Mouse (Mus musculus) limb, embryonic 13.5 days (tissue): ENCODE results near the gene Gm10959. TPM values are rescaled to one million over a fixed set of nuclear protein-coding genes. Genes with fewer than 3 reads are reported as not detected.
A peak's percentile ranks its signal among the peaks of the same experiment; 100 is the strongest.
"Not testable (repeated sequence)": the region's sequence is repeated elsewhere in the genome, so short reads cannot be mapped to it uniquely, and the experiment has no call there.

Experiments used
- ATAC-seq: fragments of 200-750 bp; cut with Nextera tagmentation; 2 replicates; pipeline ENCODE4 v1.8.0; 2017; ENCODE audit warnings: low read depth, moderate number of reproducible peaks, moderate TSS enrichment; ENCODE audit not compliant: low FRiP score
- H3K27ac ChIP-seq: fragments of 300-500 bp; sonication (generic); 2 replicates; pipeline ENCODE4 v1.5.1; 2015; ENCODE audit warnings: inconsistent platforms, mild to moderate bottlenecking, moderate library complexity
- H3K27me3 ChIP-seq: fragments of 300-500 bp; sonication (generic); 2 replicates; pipeline ENCODE4 v1.6.1; 2015; ENCODE audit warnings: mild to moderate bottlenecking, inconsistent platforms
- H3K36me3 ChIP-seq: fragments of 300-500 bp; sonication (generic); 2 replicates; pipeline ENCODE4 v1.6.1; 2015; ENCODE audit warnings: inconsistent platforms, mild to moderate bottlenecking, moderate library complexity
- H3K4me1 ChIP-seq: fragments of 300-500 bp; sonication (generic); 2 replicates; pipeline ENCODE4 v1.6.1; 2015; ENCODE audit warnings: inconsistent platforms
- H3K4me2 ChIP-seq: fragments of 300-500 bp; sonication (generic); replicated peaks from 2 replicates; pipeline ENCODE4 v1.6.1; 2015; ENCODE audit warnings: inconsistent platforms, mild to moderate bottlenecking, moderate library complexity
- H3K4me3 ChIP-seq: fragments of 300-500 bp; sonication (generic); 2 replicates; pipeline ENCODE4 v1.5.1; 2015; ENCODE audit warnings: moderate library complexity, mild to moderate bottlenecking, inconsistent platforms
- H3K9ac ChIP-seq: fragments of 300-500 bp; sonication (generic); 2 replicates; pipeline ENCODE4 v1.6.1; 2015; ENCODE audit warnings: mild to moderate bottlenecking, inconsistent platforms
- H3K9me3 ChIP-seq: fragments of 300-500 bp; sonication (generic); 2 replicates; pipeline ENCODE4 v1.6.1; 2016; ENCODE audit warnings: inconsistent platforms
- WGBS: fragments of 180-500 bp; shearing (Covaris S2); methylation state at CpG from one replicate; pipeline ENCODE4 v1.1.7; 2015; 5-methylcytosine and 5-hydroxymethylcytosine counted together
- polyA plus RNA-seq: library from polyadenylated mRNA; unstranded; fragments of >200 nt; fragmentation: Nextera tagmentation; extraction: Ambion mirVana; gene quantifications from 2 replicates; pipeline ENCODE4 v1.2.1, GENCODE M21; 2015

Gm10959 gene
- not detected in 2 replicates for polyA plus RNA-seq

DNA sequence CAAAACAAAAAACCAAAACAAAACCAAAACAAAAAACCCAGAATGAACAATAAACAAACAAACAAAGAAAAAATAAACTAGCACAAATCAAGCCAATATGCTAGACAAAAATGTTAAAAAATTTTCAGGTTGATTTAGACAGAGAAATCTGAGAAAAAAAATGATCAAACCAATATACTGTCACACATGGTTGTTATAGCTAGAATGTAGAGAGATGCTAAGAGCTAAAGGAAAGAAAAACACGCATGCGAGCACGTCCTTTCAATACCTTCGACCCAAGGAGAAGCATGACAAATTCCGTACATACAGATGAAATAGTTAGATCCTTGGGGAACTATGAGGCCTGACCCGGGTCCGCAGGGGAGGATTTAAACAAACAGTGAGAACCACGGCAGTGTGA is at the start of gene Gm10959:
TSS of gene Gm10959 (minus strand) at position 101 of the 400 bp plus-strand sequence.
- WGBS = 85% methylated on average over 8 of the region's 8 CpGs
- Histone ChIP-seq H3K9ac (no peak within 1 kb of the TSS), H3K9me3 (no peaks in the 10 kb centered on the region), H3K27ac (no peak within 1 kb of the TSS), H3K4me3 (no peak within 1 kb of the TSS), H3K4me2 (no peak within 1 kb of the TSS), H3K27me3 (no peaks in the 10 kb centered on the region), H3K36me3 (no peaks in the 10 kb centered on the region), H3K4me1 (no peaks in the 10 kb centered on the region)
- ATAC-seq = no peak

DNA sequence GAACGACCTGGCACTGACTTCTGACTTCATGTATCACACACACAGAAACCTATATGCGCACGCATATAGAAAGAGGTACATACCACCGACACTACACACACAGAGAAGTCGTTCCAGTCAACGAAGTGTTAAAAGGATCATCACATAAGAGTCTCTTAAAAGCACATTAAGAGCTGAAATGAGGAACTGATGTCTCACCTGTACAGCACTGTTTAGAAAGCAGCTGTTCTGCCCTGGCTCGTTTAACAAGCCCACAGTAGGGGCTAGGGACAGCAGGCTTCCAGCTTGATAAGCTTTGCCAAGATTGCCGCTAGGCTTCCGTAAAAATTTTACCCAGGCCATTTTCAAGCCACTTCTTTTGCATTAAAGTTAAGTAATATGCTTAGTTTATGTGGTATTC is 49.2 kb upstream of the Gm10959 start:
- Histone ChIP-seq H3K27ac (no peak overlapping the region), H3K4me1 (peaks cover 8% of the 10 kb centered on the region), H3K4me2 (no peak overlapping the region), H3K4me3 (no peak overlapping the region), H3K36me3 (peaks cover 7% of the 10 kb centered on the region), H3K27me3 (no peaks in the 10 kb centered on the region), H3K9me3 (no peaks in the 10 kb centered on the region), H3K9ac (no peak overlapping the region)
- 75% methylated on average over 9 of the region's 9 CpGs for WGBS
- ATAC-seq = no peak

DNA sequence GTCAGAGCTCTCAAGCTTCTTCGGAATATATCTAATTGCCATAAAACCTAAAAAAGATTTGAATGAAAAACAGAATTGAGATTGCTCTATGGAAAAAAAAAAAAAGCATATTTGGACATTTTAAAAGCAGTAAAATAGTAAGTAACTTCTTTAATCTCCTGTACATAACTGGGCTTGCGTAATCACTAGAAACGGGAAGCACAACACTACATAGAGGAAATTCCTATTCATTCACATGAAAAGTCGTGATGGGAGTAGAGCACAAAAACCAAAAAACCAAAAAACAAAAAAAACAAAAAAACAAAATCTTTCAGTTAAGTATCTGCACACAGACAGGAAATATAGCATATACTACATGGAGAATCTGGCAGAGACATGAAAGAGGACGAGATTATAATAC is 45.1 kb upstream of the Gm10959 start:
- Histone ChIP-seq H3K4me3 (no peak overlapping the region), H3K27ac (no peak overlapping the region), H3K4me1 (no peaks in the 10 kb centered on the region), H3K4me2 (no peak overlapping the region), H3K27me3 (no peaks in the 10 kb centered on the region), H3K36me3 (peaks cover 14% of the 10 kb centered on the region), H3K9me3 (no peaks in the 10 kb centered on the region), H3K9ac (no peak overlapping the region)
- no peak for ATAC-seq
- 84% methylated on average over 5 of the region's 5 CpGs for WGBS

DNA sequence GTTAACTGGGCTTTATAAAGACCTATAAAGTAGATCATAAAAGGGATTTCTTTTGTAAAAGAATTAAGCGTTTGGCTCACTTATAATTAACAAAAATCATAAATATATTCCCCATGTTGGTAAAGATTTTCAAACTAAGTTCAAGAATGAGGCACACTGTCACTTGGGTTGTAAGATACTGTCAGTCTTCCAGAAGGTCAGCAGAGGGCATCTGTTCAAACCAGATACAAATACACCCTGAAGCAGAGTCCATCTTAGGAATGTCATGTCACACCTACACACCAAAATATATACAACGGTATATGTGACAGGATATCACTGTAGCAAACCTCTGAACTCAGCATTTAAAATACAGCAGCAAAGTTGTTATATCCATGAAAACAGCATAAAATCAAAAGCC is 31.0 kb upstream of the Gm10959 start:
- Histone ChIP-seq H3K27ac (no peak overlapping the region), H3K27me3 (no peaks in the 10 kb centered on the region), H3K4me1 (no peaks in the 10 kb centered on the region), H3K4me3 (no peak overlapping the region), H3K9me3 (no peaks in the 10 kb centered on the region), H3K9ac (no peak overlapping the region), H3K4me2 (no peak overlapping the region), H3K36me3 (peaks cover 16% of the 10 kb centered on the region)
- no peak for ATAC-seq
- WGBS = 85% methylated on average over 2 of the region's 2 CpGs

DNA sequence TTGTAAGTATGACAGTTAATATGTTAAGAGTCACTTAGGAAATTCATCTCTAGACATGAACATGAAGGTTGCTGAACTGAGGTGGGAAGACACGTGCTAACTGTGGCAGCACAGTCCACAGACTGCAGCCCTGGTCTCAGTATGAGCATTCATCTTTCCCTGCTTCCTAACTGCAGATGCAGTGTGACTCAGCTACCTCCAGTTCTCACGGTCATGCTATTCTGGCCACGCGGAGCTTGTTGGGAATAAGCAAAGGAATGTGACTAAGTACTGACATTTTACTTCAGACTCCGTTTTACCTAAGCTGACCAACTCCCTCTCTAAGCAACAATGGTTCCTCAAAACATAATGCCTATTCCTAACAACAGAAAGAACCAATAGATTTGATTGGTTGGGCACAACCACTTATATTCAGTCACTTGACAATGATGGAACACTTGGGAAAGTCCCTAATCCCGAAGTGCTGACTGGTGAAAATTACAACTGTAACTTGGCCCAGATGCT is 24.3 kb upstream of the Gm10959 start:
- ATAC-seq = no peak
- Histone ChIP-seq H3K27me3 (no peaks in the 10 kb centered on the region), H3K27ac (no peak overlapping the region), H3K9me3 (no peaks in the 10 kb centered on the region), H3K4me3 (no peak overlapping the region), H3K9ac (no peak overlapping the region), H3K36me3 (peaks cover 5% of the 10 kb centered on the region; the same call in 1 of the 2 replicates), H3K4me2 (no peak overlapping the region), H3K4me1 (no peaks in the 10 kb centered on the region)
- 82% methylated on average over 6 of the region's 6 CpGs for WGBS

DNA sequence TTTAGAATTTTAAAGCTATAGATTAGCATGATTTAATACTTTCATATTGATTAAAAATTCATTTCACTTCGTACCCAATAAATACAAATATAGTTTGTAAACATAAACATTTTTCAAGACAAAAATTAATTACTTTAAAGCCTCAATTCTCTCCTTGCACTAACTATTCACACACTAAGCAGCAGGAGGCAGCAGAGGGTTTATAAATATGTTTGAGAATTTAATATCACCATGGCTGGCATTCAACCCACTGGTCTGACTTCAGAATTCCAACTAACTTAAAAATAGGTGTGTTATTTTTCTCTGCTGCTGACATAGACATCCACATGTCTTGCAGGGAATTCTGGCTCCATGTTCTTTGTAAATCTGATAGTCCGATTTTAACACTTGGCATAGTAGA is 20.1 kb upstream of the Gm10959 start:
- Histone ChIP-seq H3K9me3 (no peaks in the 10 kb centered on the region), H3K4me3 (no peak overlapping the region), H3K27me3 (no peaks in the 10 kb centered on the region), H3K4me1 (no peaks in the 10 kb centered on the region), H3K4me2 (no peak overlapping the region), H3K27ac (no peak overlapping the region), H3K9ac (no peak overlapping the region), H3K36me3 (peaks cover 9% of the 10 kb centered on the region)
- no peak for ATAC-seq
- 74% methylated on average over 2 of the region's 2 CpGs for WGBS

DNA sequence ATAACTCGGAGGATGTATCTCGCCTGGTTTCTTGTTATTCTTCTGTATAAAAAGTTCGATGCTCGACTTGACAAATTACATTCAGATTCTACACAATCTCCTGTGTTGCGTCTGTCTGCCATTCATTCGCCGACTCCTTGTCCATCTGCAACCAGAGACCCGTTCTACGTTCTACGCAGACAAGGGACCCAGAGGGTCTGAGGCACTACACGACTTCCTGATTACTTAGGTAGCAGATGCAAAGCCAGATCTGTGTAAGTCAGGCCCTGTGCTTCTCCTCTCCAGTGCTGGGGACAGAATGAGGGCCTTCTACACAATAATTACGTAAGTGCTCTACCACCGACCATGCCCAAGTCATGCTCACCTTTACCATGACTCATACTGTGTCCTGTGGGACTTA is 18.0 kb upstream of the Gm10959 start:
- not testable (repeated sequence) for H3K4me1 ChIP-seq, H3K4me3 ChIP-seq, H3K9me3 ChIP-seq, H3K4me2 ChIP-seq, H3K9ac ChIP-seq, ATAC-seq, H3K27ac ChIP-seq, H3K27me3 ChIP-seq
- 87% methylated on average over 13 of the region's 13 CpGs for WGBS
- peaks cover 16% of the 10 kb centered on the region for H3K36me3 ChIP-seq

DNA sequence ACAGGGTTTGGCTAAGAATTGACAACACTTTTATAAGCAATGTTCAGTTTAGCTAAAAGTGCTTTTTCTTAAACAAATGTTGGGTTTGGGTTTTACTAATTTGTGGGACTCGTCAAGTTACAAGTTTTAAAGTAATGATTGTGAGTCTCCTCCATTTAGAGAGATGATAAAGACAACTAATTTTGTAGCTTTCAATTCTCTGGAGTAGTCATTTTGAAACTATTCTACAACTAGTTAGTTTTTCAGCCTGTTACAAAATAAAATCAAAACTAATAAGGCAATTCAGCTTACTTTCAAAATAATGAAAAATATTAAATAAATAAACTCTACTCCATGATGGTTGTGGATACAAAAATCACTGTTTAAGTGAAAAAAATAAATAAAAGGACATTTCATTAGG is 13.3 kb upstream of the Gm10959 start:
- H3K9me3 ChIP-seq = no peaks in the 10 kb centered on the region
- H3K27ac ChIP-seq = no peak overlapping the region
- peaks cover 18% of the 10 kb centered on the region for H3K36me3 ChIP-seq
- H3K4me1 ChIP-seq = no peaks in the 10 kb centered on the region
- no peak for ATAC-seq
- H3K4me2 ChIP-seq = no peak overlapping the region
- H3K27me3 ChIP-seq = no peaks in the 10 kb centered on the region
- WGBS = 94% methylated on average over 1 of the region's 1 CpGs
- no peak overlapping the region for H3K4me3 ChIP-seq
- no peak overlapping the region for H3K9ac ChIP-seq

DNA sequence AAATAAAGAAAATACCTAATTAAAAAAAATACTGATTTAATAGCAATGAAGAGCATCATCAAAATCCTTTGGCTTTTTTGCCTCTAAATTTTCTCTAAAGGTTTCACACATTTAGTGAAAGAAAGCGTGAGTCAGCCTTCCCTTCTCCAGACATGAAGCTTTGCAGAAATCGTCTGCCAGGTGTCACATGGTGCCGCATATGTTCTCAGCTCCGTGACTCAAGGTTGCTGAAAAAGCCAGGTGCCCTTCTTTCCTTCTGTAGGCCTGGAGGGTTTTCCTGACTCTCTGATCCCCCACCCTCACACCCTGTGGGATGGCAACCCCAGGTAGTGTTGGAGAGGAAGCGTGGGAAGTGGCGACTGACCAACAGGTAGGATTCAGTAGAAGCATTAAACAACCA is 10.6 kb upstream of the Gm10959 start:
- peaks cover 26% of the 10 kb centered on the region for H3K36me3 ChIP-seq
- WGBS = 86% methylated on average over 6 of the region's 6 CpGs
- no peaks in the 10 kb centered on the region for H3K27me3 ChIP-seq
- H3K27ac ChIP-seq = no peak overlapping the region
- ATAC-seq = no peak
- H3K9me3 ChIP-seq = no peaks in the 10 kb centered on the region
- H3K4me2 ChIP-seq = no peak overlapping the region
- H3K9ac ChIP-seq = no peak overlapping the region
- peaks cover 12% of the 10 kb centered on the region for H3K4me1 ChIP-seq
- H3K4me3 ChIP-seq = no peak overlapping the region

DNA sequence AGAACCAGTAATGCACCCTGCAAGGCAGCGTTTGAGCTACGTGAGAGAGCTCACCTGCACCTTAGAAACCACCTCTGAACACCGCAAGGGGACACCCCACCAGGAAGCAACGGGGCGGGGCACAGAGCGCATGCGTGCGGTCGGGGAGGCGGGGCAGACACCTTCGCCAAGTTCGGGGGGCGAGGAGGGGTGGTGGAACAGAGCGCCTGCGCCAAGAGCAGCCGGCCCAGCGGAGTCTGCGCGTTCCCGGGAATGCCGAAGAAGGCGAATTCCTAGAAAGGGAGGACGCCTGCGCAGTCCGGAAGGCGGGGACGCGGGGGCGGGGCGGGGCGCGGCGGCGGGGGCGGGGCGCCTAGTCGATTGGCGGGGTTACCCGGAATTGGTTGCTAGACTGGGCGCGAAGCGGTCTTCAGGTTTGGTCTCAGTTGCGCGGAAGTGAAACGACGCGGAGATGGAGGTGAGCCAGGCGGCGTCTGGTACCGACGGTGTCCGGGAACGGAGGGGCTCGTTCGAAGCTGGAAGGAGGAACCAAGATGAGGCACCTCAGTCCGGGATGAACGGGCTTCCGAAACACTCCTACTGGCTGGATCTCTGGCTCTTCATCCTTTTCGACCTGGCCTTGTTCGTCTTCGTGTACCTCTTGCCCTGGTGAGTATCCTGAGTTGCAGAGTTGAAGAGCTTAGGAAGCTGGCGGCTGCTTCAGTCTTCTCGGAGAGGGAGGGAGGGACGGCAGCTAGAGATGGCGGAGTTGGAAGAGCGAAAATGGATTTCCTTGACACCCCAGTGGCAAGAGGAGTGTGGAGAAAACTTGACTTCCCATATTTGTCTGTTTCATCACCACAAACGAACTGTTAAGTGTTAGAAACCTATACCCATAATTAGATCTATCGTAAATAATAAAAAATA is 5.1 kb upstream of the Gm10959 start, which contains the start of gene 1810037I17Rik:
TSS of gene 1810037I17Rik (plus strand) at position 195 of the 906 bp plus-strand sequence.
- Histone ChIP-seq H3K9me3 (no peaks in the 10 kb centered on the region), H3K4me3 (peak within 1 kb of the TSS; percentile 60), H3K36me3 (peaks cover 15% of the 10 kb centered on the region; the same call in 1 of the 2 replicates), H3K27me3 (no peaks in the 10 kb centered on the region), H3K9ac (peak within 1 kb of the TSS; percentile 74), H3K27ac (peak within 1 kb of the TSS; percentile 77), H3K4me2 (peak within 1 kb of the TSS; percentile 72), H3K4me1 (peaks cover 12% of the 10 kb centered on the region)
- under 1% methylated on average over 68 of the region's 68 CpGs for WGBS
- ATAC-seq = peak; percentile 99

DNA sequence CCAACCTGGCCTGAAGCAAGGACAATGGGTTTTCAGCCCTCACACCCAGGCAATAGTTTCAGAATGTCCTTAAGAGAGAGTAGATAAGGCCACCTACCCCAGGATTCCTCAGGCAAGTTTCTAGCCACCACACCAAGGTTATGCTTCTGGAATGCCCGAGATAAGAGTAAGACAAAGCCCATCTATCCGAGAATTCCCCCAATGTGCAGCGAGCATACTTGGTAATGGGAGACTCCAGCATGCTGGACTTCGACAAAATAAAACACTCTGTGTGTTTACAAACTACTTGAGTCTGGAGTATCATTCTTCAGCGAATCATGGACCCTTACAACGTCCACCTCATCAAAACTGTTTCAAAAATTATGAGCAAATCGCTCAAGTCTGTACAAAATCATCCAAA is 4.0 kb upstream of the Gm10959 start:
- no peak for ATAC-seq
- no peaks in the 10 kb centered on the region for H3K27me3 ChIP-seq
- H3K9ac ChIP-seq = no peak overlapping the region
- peaks cover 12% of the 10 kb centered on the region for H3K4me1 ChIP-seq
- H3K9me3 ChIP-seq = no peaks in the 10 kb centered on the region
- WGBS = 77% methylated on average over 7 of the region's 7 CpGs
- H3K4me2 ChIP-seq = peak overlapping the region; percentile 64
- peaks cover 15% of the 10 kb centered on the region; the same call in 1 of the 2 replicates for H3K36me3 ChIP-seq
- peak overlapping the region; percentile 60; the same call in 1 of the 2 replicates for H3K4me3 ChIP-seq
- no peak overlapping the region for H3K27ac ChIP-seq

DNA sequence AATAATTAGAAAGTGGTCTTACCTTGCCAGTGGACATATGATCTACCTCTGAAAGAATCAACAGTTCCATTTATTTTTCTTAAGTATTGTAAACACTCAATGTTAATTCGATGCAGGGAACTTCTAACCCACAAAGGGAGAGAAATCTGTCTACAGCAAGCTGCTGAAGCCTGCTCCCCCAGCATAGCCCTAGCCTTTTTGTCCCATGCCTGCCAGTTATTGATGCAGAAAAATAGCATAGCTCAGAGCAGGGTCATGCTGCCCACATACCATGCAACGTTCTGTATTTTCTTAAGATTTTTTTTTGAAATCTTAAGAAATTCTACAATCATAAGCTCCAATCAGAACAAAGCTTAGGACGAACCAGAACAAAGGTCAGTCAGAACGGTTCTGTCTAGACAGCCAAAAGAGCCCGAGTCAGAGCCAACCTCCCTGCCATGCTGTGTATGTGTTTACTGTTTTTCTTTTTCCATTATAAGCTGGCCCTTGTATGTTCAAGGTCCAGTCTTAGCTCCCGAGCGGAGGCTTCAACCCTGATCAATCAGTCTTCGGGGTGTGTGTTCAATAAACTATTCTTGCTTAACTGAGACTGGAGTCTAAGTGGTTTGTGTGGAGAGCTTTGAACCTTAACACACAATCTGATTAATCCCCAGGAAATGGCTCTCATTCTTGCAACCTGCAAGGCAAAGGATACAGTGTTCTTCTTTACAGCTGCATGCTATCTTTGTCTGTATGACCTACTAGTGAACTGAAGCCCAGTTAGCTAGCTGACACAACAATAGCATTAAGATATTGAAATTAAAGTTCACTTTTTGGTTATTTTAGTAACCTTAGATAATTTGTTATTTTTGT is 2.7 kb upstream of the Gm10959 start:
- 91% methylated on average over 8 of the region's 8 CpGs for WGBS
- no peak overlapping the region for H3K9ac ChIP-seq
- H3K27me3 ChIP-seq = no peaks in the 10 kb centered on the region
- no peaks in the 10 kb centered on the region for H3K9me3 ChIP-seq
- no peak overlapping the region for H3K4me2 ChIP-seq
- H3K4me3 ChIP-seq = no peak overlapping the region
- peaks cover 8% of the 10 kb centered on the region; the same call in 1 of the 2 replicates for H3K36me3 ChIP-seq
- ATAC-seq = no peak
- H3K27ac ChIP-seq = no peak overlapping the region
- peaks cover 12% of the 10 kb centered on the region for H3K4me1 ChIP-seq
